8 mouse cellular contexts compared by ENCODE assay signal in the genomic region with DNA sequence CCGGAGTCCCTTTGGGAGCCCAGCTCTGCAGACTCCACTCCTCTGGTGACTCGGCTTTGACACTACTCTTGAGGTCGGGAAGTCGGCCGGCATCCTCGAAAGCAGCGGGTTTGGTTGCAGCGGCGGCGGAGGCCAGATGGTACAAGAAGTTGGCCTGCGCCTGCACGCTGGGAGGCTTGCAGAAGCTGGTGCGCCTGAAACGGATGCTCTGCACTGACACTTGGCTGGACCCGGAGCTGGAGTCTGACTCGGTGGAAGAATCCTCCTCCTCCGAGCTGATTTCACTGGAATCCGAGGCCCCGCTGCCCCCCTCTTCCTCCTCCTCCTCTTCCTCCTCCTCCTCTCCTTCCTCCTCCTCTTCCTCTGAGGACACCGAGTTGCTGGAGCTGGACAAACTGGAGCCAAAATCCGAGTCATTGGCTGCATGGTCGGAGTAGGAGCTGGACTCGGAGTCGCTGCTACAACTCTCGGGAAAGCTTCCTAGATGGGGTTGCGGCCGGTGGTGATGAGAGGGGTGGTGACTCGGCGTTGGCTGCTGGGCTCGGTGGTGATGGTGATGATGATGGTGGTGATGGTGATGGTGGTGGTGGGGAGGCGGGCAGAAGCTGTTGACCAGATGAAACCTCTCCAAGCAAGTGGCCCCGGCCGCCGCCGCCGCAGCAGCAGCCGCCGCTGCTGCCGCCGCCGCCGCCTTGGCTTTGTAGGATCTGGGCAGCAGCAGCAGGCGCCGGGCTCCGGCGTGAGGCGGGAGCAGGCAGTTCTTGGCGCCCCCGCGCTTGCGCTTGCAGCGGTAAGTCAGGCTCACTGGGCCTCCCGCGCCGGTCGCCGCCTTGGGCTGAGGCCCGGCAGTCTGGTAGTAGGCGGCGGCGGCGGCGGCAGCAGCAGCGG. TPM values are rescaled to one million over a fixed set of nuclear protein-coding genes. Genes with fewer than 3 reads are reported as not detected.
DNase-seq lines count a peak whose midpoint lies in the region; ATAC-seq and TF ChIP-seq lines count a peak whose summit lies in the region.

No protein-coding gene starts in this region.

- under 1% methylated on average over 64 of the region's 64 CpGs for WGBS in bone marrow, adult 2 months
- WGBS in heart, embryonic 16.5 days = under 1% methylated on average over 62 of the region's 64 CpGs
- under 1% methylated on average over 63 of the region's 64 CpGs for WGBS in liver, embryonic 16.5 days (ENCODE audit: insufficient replicate concordance)
- under 1% methylated on average over 49 of the region's 64 CpGs for WGBS in neural tube, embryonic 11.5 days

- H3K27me3 ChIP-seq in heart, embryonic 16.5 days (ENCODE audit: control insufficient read depth, insufficient read depth, low read length) = no peaks in the 10 kb centered on the region
- H3K27me3 ChIP-seq in liver, embryonic 16.5 days (ENCODE audit: control insufficient read depth, insufficient read depth, low read depth, low read length) = peaks cover 77% of the 10 kb centered on the region
- H3K27me3 ChIP-seq in neural tube, embryonic 11.5 days (ENCODE audit: control insufficient read depth, insufficient read depth, low read length) = no peaks in the 10 kb centered on the region

- ATAC-seq in erythroid progenitor cell, adult 5-6 weeks (replicated peaks; ENCODE audit: low FRiP score, poor library complexity, severe bottlenecking) = 0 out of 2 replicates have a peak, but pooled peaks have one; percentile 32
- peak; percentile 47 for ATAC-seq in heart, embryonic 16.5 days (replicated peaks; ENCODE audit: extremely low read depth, insufficient read depth, low FRiP score)
- peak; percentile 61 for ATAC-seq in liver, embryonic 16.5 days (ENCODE audit: low read depth)
- peak; percentile 11; the same call in 1 of the 2 replicates for ATAC-seq in neural tube, embryonic 11.5 days (ENCODE audit: insufficient read depth, low FRiP score, low TSS enrichment)

- TF ChIP-seq POLR2A in bone marrow, adult 2 months (IDR thresholded peaks at IDR 0.05; ENCODE audit: borderline replicate concordance, control insufficient read depth, low read depth, low read length) = no peak

- peak overlapping the region; percentile 80 for H3K4me2 ChIP-seq in heart, embryonic 16.5 days (ENCODE audit: low read depth, low read length)
- peak overlapping the region; percentile 85 for H3K4me2 ChIP-seq in liver, embryonic 16.5 days (ENCODE audit: low read depth, low read length)
- H3K4me2 ChIP-seq in neural tube, embryonic 11.5 days (ENCODE audit: low read depth) = peak overlapping the region; percentile 84

- H3K36me3 ChIP-seq in heart, embryonic 16.5 days (ENCODE audit: control insufficient read depth, insufficient read depth) = no peaks in the 10 kb centered on the region
- H3K36me3 ChIP-seq in liver, embryonic 16.5 days (ENCODE audit: control insufficient read depth, insufficient read depth) = no peaks in the 10 kb centered on the region
- H3K36me3 ChIP-seq in neural tube, embryonic 11.5 days (ENCODE audit: control insufficient read depth, insufficient read depth, low read length) = no peaks in the 10 kb centered on the region

- peak overlapping the region; percentile 69 for H3K4me3 ChIP-seq in bone marrow, adult 2 months (replicated peaks; ENCODE audit: control insufficient read depth, low read depth, low read length)
- peak overlapping the region; percentile 95 for H3K4me3 ChIP-seq in heart, embryonic 16.5 days (ENCODE audit: low read length)
- H3K4me3 ChIP-seq in liver, embryonic 16.5 days (ENCODE audit: low read depth, low read length) = peak overlapping the region; percentile 71
- peak overlapping the region; percentile 99 for H3K4me3 ChIP-seq in neural tube, embryonic 11.5 days (ENCODE audit: low read depth, low read length)

- TF ChIP-seq CTCF in bone marrow, adult 2 months (IDR thresholded peaks at IDR 0.05; ENCODE audit: control insufficient read depth, insufficient read depth, low read length) = no peak

- peak overlapping the region; percentile 99 for H3K9ac ChIP-seq in heart, embryonic 16.5 days (ENCODE audit: low read length)
- H3K9ac ChIP-seq in liver, embryonic 16.5 days (ENCODE audit: low read depth, low read length) = peak overlapping the region; percentile 70
- H3K9ac ChIP-seq in neural tube, embryonic 11.5 days (ENCODE audit: low read length) = peak overlapping the region; percentile 100

- H3K9me3 ChIP-seq in heart, embryonic 16.5 days (replicated peaks; ENCODE audit: control insufficient read depth, low read length) = no peaks in the 10 kb centered on the region
- H3K9me3 ChIP-seq in liver, embryonic 16.5 days (replicated peaks; ENCODE audit: control insufficient read depth, low read length) = no peaks in the 10 kb centered on the region
- no peaks in the 10 kb centered on the region for H3K9me3 ChIP-seq in neural tube, embryonic 11.5 days (ENCODE audit: control insufficient read depth, low read length)

- no peaks in the 10 kb centered on the region; the same call in 1 of the 2 replicates for H3K4me1 ChIP-seq in bone marrow, adult 2 months (ENCODE audit: control insufficient read depth, insufficient read depth, low read length)
- peaks cover 21% of the 10 kb centered on the region for H3K4me1 ChIP-seq in heart, embryonic 16.5 days (ENCODE audit: control insufficient read depth, insufficient read depth, low read length)
- H3K4me1 ChIP-seq in liver, embryonic 16.5 days (ENCODE audit: control insufficient read depth, low read depth, low read length) = peaks cover 5% of the 10 kb centered on the region; the same call in 1 of the 2 replicates
- H3K4me1 ChIP-seq in neural tube, embryonic 11.5 days (ENCODE audit: control insufficient read depth, insufficient read depth, low read length) = peaks cover 28% of the 10 kb centered on the region

- H3K27ac ChIP-seq in bone marrow, adult 2 months (ENCODE audit: control insufficient read depth, insufficient read depth, low read depth, low read length, poor library complexity) = no peak overlapping the region
- peak overlapping the region; percentile 99 for H3K27ac ChIP-seq in heart, embryonic 16.5 days (ENCODE audit: low read length)
- H3K27ac ChIP-seq in liver, embryonic 16.5 days (ENCODE audit: low read length) = peak overlapping the region; percentile 68
- H3K27ac ChIP-seq in neural tube, embryonic 11.5 days (ENCODE audit: low read depth, low read length) = peak overlapping the region; percentile 100

- peak; percentile 72 for DNase-seq in CD4-positive, CD25-positive, alpha-beta regulatory T cell, adult 2 months (ENCODE audit: low read depth, low spot score)
- peak; percentile 79 for DNase-seq in kidney, postnatal 14 days
- peak; percentile 63 for DNase-seq in neural tube, embryonic 11.5 days (ENCODE audit: low spot score)
- DNase-seq in thymus, postnatal 10 days (ENCODE audit: low spot score in 2 of 2) = peak; percentile 45 to 59

RNA-seq across cellular contexts. Expression of gene Skida1, which starts 1.8 kb away (rescaled TPM):
- polyA plus RNA-seq in bone marrow, adult 2 months (2011; ENCODE audit: insufficient read depth, insufficient read length, low replicate concordance, missing spikeins) = 0.22 and 1.4 TPM in 2 replicates
- total RNA-seq in erythroid progenitor cell, adult 5-6 weeks (2015; ENCODE audit: low replicate concordance) = not detected in 2 replicates
- not detected in 2 replicates for total RNA-seq in erythroid progenitor cell, adult 5-6 weeks (2017; ENCODE audit: low replicate concordance)
- polyA plus RNA-seq in heart, embryonic 16.5 days (2015; fragmentation: Nextera tagmentation; extraction: Ambion mirVana) = 3.9 TPM in 2 replicates
- 0.28 and 0.38 TPM in 2 replicates for polyA plus RNA-seq in liver, embryonic 16.5 days (2015; fragmentation: Nextera tagmentation; extraction: Ambion mirVana)
- 12.0 and 15.5 TPM in 2 replicates for polyA plus RNA-seq in neural tube, embryonic 11.5 days (2014; fragmentation: Nextera tagmentation; extraction: Ambion mirVana)

RNA-seq across cellular contexts. Expression of gene Mllt10, which starts 8.0 kb away (rescaled TPM):
- polyA plus RNA-seq in bone marrow, adult 2 months (2011; ENCODE audit: insufficient read depth, insufficient read length, low replicate concordance, missing spikeins) = 34.1 and 49.4 TPM in 2 replicates
- total RNA-seq in erythroid progenitor cell, adult 5-6 weeks (2015; ENCODE audit: low replicate concordance) = 122 and 125 TPM in 2 replicates
- total RNA-seq in erythroid progenitor cell, adult 5-6 weeks (2017; ENCODE audit: low replicate concordance) = 77.9 and 98.0 TPM in 2 replicates
- 40.7 and 44.5 TPM in 2 replicates for polyA plus RNA-seq in heart, embryonic 16.5 days (2015; fragmentation: Nextera tagmentation; extraction: Ambion mirVana)
- 23.8 and 24.3 TPM in 2 replicates for polyA plus RNA-seq in liver, embryonic 16.5 days (2015; fragmentation: Nextera tagmentation; extraction: Ambion mirVana)
- 39.4 and 42.6 TPM in 2 replicates for polyA plus RNA-seq in neural tube, embryonic 11.5 days (2014; fragmentation: Nextera tagmentation; extraction: Ambion mirVana)

RNA-seq across cellular contexts. Expression of gene A930004D18Rik, which starts 9.5 kb away (rescaled TPM):
- polyA plus RNA-seq in bone marrow, adult 2 months (2011; ENCODE audit: insufficient read depth, insufficient read length, low replicate concordance, missing spikeins) = not detected in 2 replicates
- total RNA-seq in erythroid progenitor cell, adult 5-6 weeks (2015; ENCODE audit: low replicate concordance) = not detected in 2 replicates
- total RNA-seq in erythroid progenitor cell, adult 5-6 weeks (2017; ENCODE audit: low replicate concordance) = not detected in 2 replicates
- polyA plus RNA-seq in heart, embryonic 16.5 days (2015; fragmentation: Nextera tagmentation; extraction: Ambion mirVana) = 9.4 and 9.5 TPM in 2 replicates
- polyA plus RNA-seq in liver, embryonic 16.5 days (2015; fragmentation: Nextera tagmentation; extraction: Ambion mirVana) = 1.3 and 1.4 TPM in 2 replicates
- polyA plus RNA-seq in neural tube, embryonic 11.5 days (2014; fragmentation: Nextera tagmentation; extraction: Ambion mirVana) = 6.9 and 7.6 TPM in 2 replicates

RNA-seq across cellular contexts. Expression of gene H2al2a, which starts 50.2 kb away (rescaled TPM):
- not detected in 2 replicates for polyA plus RNA-seq in bone marrow, adult 2 months (2011; ENCODE audit: insufficient read depth, insufficient read length, low replicate concordance, missing spikeins)
- not detected in 2 replicates for total RNA-seq in erythroid progenitor cell, adult 5-6 weeks (2015; ENCODE audit: low replicate concordance)
- total RNA-seq in erythroid progenitor cell, adult 5-6 weeks (2017; ENCODE audit: low replicate concordance) = not detected in 2 replicates
- not detected in 2 replicates for polyA plus RNA-seq in heart, embryonic 16.5 days (2015; fragmentation: Nextera tagmentation; extraction: Ambion mirVana)
- not detected in 2 replicates for polyA plus RNA-seq in liver, embryonic 16.5 days (2015; fragmentation: Nextera tagmentation; extraction: Ambion mirVana)
- not detected in 2 replicates for polyA plus RNA-seq in neural tube, embryonic 11.5 days (2014; fragmentation: Nextera tagmentation; extraction: Ambion mirVana)

Comparison
In these comparisons a context has a peak if more than half of its experiments do, and no peak if none do; other contexts are left out.
1. ATAC-seq: peak in every context shown above with its lines; median percentile 61 in liver, embryonic 16.5 days; 47 in heart, embryonic 16.5 days; 32 in erythroid progenitor cell, adult 5-6 weeks; 11 in neural tube, embryonic 11.5 days.